Mouse (Mus musculus) layer of hippocampus, adult 18-20 months (tissue): ENCODE measurements around the gene Traf3. TPM values are rescaled to one million over a fixed set of nuclear protein-coding genes. Genes with fewer than 3 reads are reported as not detected.
A peak's percentile ranks its signal among the peaks of the same experiment; 100 is the strongest.

Source experiments
- DNase-seq, 2 experiments: peaks; one replicate each; pipeline ENCODE4 v3.0.0; 2022; ENCODE audit warnings: low spot score in 2 of 2
- total RNA-seq, 2 experiments: library from RNA; stranded (reverse); gene quantifications; 2 replicates each; pipeline ENCODE4 v1.2.3; 2021

Traf3 gene
- total RNA-seq, 2 experiments from 2014 or later = 53.6 to 53.7 TPM

- DNase-seq = no peak
Measured at GRCm38 (mm10) chr12:111249095-111249494, 82.9 kb downstream of the Traf3 start.

- DNase-seq = no peak
Measured at GRCm38 (mm10) chr12:111250116-111250515, 83.9 kb downstream of the Traf3 start.

GRCm38 (mm10) chr12:111251227-111251626 is 85.1 kb downstream of the Traf3 start:
- DNase-seq = peak in 1 of 2 experiments; percentile 50

GRCm38 (mm10) chr12:111263650-111264049 is 97.5 kb downstream of the Traf3 start:
- no peak for DNase-seq

GRCm38 (mm10) chr12:111265212-111265611 is 99.0 kb downstream of the Traf3 start:
- no peak for DNase-seq

GRCm38 (mm10) chr12:111266592-111266991 is 100.4 kb downstream of the Traf3 start:
- no peak for DNase-seq

GRCm38 (mm10) chr12:111267673-111268325 is 101.6 kb downstream of the Traf3 start:
- DNase-seq = no peak

- DNase-seq = no peak
Measured at GRCm38 (mm10) chr12:111270629-111271277, 104.6 kb downstream of the Traf3 start, which contains the start of gene Amn. Gene Amn, plus strand, starts transcription at chr12:111271095.

- DNase-seq = no peak
Measured at GRCm38 (mm10) chr12:111271406-111271805, 105.2 kb downstream of the Traf3 start.

GRCm38 (mm10) chr12:111271966-111272365 is 105.8 kb downstream of the Traf3 start:
- no peak for DNase-seq

- peak; percentile 74 to 92 for DNase-seq
Measured at GRCm38 (mm10) chr12:111272420-111272819, 106.2 kb downstream of the Traf3 start.

GRCm38 (mm10) chr12:111274006-111274405 is 107.8 kb downstream of the Traf3 start:
- DNase-seq = no peak

- DNase-seq = no peak
Measured at GRCm38 (mm10) chr12:111274447-111275149, 108.4 kb downstream of the Traf3 start.

GRCm38 (mm10) chr12:111275150-111275841 is 109.1 kb downstream of the Traf3 start:
- no peak for DNase-seq

- no peak for DNase-seq
Measured at GRCm38 (mm10) chr12:111276371-111276770, 110.2 kb downstream of the Traf3 start.

GRCm38 (mm10) chr12:111283573-111283972 is 117.4 kb downstream of the Traf3 start:
- no peak for DNase-seq

- no peak for DNase-seq
Measured at GRCm38 (mm10) chr12:111284532-111284931, 118.4 kb downstream of the Traf3 start.

GRCm38 (mm10) chr12:111293025-111293424 is 126.9 kb downstream of the Traf3 start:
- no peak for DNase-seq

GRCm38 (mm10) chr12:111301322-111302017 is 135.3 kb downstream of the Traf3 start:
- no peak for DNase-seq

- no peak for DNase-seq
Measured at GRCm38 (mm10) chr12:111302018-111302345, 135.8 kb downstream of the Traf3 start.
